Mouse (Mus musculus) c-Kit-positive CD71-positive TER-119-negative erythroid progenitor cells, embryonic 14.5 days (primary cell): ENCODE results near the gene Snx30.
A peak's percentile ranks its signal among the peaks of the same experiment; 100 is the strongest.
"Not testable (repeated sequence)": the region's sequence is repeated elsewhere in the genome, so short reads cannot be mapped to it uniquely, and the experiment has no call there.

Experiments
- DNase-seq: peaks from one replicate; pipeline ENCODE4 v3.0.0-alpha.2; 2013; ENCODE audit warnings: low read depth

The Snx30 gene

GRCm38 (mm10) chr4:59805181-59805967 lies at the start of gene Snx30:
Gene Snx30 (plus strand): TSS chr4:59805840.
- DNase-seq, result peak; percentile 84

GRCm38 (mm10) chr4:59756332-59757082 lies 49.1 kb upstream of the Snx30 start:
- DNase-seq, result no peak

- no peak for DNase-seq
These were observed 47.9 kb upstream of the Snx30 start for GRCm38 (mm10) chr4:59757452-59758435.

DNA sequence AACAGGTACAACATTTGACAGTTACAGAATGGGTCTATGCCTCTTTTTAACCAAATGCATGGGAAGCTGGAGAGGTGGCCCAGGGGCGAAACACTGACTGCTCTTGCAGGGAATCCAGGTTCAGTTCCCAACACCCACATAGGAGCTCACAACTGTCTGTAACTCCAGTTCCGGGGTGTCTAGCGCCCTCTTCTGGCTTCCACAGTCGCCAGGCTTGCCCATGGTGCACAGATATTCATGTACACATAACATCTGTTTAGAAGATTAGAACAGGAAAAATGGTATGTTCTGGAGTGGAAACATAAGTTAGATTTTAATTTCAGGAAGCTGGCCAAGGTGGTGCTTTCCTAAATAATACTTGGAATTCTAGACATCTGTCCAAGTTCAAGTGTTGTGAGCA lies 45.6 kb upstream of the Snx30 start:
- no peak for DNase-seq

DNA sequence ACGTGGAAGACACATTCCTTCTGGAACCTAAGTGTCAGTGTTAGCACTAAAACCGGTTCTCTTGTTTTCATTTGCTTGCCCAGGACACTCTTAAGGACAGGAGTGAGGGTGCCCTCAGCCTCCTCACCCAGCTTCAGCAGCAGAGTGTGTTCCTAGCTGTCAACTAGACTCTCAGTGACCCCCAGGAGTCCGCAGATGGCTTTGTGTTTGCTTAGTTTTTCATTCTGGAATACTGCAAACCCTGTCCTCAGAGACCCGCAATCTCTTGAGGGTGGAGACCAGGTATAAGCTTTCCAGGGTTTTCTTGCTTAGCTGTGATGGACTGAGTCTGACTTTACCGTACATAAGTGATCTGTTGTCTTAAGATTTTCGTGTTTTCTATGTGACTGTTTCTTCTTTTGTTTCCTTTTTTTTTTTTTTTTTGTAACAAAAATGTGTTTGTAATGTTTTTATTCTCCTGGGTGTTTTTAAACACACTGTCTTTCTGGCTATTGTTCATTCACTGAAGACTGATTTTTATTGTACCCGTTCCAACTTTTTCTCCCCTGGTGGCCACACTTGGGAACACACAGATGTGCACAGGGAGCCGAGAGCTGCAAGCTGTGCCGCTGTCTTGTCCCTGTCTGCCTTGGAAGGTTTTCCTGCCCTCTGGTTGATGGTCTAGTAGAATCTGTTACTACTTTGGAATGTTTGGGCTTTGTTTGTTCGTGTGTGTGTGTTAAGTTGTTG lies 44.8 kb upstream of the Snx30 start:
- DNase-seq, result no peak

DNA sequence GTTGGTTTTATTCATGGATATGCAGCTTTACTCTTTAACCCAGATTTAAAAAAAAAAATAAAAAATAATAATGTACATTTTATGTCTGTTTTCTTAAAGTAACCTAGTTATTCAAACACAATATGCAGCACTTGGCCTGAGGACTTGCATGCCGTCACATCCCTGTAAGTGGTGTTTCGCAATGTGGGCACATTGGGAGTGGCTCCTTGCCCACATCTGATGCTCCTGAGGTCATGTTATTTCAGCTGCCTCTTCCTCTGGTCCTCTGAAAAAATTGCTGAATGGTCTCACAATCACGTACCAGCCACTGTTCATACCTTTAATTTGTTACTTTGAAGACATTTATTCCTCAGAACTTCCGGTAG lies 44.3 kb upstream of the Snx30 start:
- DNase-seq, result no peak

GRCm38 (mm10) chr4:59764950-59765349 lies 40.7 kb upstream of the Snx30 start:
- no peak for DNase-seq

DNA sequence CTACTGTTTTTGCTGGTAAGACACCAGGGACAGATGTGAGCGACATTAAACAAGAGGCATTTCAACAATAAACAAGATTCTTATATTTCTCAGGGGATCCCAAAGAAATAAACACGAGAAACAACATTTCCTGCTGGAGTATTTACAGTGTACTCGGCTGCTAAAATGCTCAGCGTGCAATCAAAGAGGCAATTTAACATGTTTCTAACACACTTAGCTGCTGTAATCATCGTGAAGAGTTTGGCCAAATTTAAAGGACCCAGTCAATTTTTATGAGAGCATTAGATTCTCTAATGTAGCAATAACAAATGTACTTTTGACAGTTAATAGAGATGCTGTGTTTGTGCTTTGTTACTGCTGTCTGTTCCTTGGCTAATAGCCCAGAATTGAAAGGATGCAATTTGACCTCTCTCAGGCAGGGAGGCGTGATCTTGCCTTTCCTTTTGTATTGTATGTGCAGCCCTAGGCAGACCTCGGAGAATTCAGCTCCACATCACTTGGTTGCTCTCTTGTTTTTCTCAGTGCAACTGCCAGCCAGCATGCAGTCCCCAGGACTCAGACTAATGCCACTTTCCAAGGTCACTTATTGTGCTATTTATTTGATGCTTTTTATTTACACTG lies 40.1 kb upstream of the Snx30 start:
- DNase-seq, result no peak

DNA sequence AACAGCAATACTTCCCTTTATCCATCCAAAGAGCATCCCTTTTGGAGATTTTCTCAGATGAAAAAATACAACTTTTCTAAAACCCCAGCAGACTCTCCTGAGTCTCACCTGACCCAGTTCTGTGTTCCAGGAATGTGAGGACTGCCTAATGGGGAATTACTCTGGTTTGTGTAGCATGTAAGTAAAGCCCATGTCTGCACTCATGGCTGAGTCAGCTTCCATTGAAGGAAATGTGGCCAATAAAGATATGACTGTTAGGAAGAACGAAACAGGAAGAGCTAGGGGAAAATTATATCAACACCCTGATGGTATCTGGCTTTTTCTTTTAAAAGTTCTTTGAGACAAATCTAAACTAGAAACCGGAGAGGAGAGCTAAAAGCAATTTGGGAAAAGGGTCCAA lies 37.9 kb upstream of the Snx30 start:
- DNase-seq, result no peak

DNA sequence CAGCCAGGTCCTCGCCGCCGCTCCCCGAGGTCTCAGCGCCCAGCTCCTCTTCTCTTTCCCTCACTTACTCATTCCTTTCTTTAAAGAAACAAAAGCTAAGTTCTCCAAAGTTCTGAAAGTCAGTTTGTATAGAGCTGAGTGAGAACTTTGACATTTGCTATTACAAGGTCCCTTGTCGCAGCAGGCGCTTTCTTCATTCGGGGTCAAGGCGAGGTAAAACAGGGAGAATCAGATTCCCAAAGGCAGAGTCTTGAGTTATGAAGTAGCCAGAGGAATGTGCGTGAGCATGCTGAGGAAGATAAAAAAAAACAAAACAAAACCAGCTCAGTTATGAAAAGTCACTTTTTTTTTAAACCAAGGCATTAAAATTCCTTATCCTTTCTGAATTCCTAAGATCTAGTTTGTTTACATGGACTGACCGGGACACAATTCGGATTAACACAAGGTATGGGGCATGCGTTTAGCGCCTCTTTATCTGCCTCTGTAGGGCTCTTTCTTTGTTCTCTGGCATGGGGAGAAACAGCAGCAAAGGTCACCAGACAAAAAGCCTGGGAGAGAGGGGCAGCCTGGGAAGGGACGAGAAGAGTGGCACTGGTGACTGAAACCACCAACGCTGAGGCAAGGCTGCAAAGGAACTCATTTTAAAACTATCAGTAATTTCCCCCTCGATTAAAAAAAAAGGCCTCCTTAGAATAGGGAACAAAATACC lies 33.3 kb upstream of the Snx30 start:
- DNase-seq, result no peak

DNA sequence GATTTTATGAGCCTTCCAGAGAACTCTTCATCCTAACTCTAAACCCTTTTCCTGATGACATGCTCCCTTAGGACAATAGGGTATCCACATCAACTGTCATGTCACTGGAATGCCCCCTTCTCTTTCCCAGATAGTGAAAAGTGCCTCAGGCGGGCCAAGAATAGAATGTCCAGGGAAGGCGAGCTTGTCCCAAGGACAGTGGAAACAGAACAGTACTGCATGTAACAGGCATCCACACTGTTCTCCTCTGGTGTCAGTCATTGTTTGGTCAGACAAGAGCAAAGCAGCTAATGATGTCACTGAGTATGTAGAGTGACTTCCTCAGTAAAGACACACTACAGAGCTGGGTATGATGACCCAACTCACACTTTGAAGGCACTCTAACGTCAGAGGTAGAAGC lies 27.8 kb upstream of the Snx30 start:
- no peak for DNase-seq

- DNase-seq, result no peak
These were observed 25.1 kb upstream of the Snx30 start for GRCm38 (mm10) chr4:59780568-59780967.

- no peak for DNase-seq
These were observed 22.6 kb upstream of the Snx30 start for GRCm38 (mm10) chr4:59782853-59783684.

DNA sequence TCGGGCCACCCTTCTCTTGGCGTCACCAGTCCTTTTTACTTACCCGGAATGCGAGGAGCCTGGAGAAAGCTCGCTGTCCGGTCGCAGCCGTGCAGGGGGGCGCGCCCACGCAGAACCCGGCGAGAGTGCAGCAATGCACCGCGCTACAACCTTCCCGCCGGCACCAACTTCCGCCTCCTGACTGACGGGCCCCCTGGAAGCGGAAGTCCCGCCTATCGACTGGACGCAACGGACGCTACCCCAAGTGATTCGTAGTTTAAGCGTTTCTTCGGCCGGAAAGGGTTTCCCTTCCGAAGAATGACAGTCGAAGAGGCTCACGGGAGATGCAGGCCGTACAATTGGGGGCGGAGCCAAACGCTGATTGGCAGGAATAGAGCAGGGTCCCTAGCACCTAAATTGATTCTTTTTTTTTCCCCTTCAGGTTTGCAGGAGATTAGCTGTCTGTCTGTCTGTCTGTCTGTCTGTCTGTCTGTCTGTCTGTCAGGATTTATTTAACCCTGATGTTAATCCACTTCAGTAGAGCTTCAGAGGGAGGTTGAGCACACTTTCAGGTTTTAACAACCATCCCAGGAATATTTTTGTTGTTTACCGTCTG lies 21.9 kb upstream of the Snx30 start:
- DNase-seq, result peak; percentile 99

DNA sequence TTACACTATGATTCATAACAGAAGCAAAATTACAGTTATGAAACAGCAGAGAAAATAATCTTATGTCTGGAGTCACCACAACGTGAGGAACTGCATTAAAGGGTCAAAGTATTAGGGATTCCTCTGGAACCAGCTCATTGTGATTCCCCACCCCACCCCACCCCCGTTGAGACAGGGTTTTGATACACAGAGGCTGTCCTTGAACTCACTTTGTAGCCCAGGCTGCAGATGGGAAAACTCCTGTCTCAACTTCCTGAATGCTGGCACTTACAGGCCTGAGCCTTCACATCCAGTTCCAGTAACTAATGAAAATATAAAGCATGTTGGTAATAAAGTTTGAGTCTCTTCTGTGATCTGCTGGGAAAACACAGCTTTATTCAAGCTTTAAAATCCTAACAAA lies 20.2 kb upstream of the Snx30 start:
- no peak for DNase-seq

DNA sequence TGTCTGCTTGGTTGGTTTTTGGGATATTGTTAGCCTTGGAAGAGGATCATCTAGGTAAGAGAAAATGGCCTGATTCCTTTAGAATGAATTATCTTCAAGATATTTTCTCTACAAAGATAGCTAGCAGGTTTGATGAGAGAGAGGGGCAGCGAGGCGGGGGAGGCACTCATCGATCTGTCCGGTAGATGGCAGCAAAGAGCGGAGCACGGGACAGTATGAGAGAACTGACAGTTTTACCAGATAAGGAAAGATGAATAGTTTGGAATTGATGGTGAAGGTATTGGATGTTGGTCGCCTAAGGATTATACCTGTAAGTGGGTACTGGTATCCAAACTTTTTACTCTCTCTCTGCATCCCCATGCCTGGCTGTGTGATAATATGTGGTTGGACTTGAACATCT lies 19.0 kb upstream of the Snx30 start:
- DNase-seq, result peak; percentile 70

GRCm38 (mm10) chr4:59787126-59787525 lies 18.5 kb upstream of the Snx30 start:
- DNase-seq, result no peak

DNA sequence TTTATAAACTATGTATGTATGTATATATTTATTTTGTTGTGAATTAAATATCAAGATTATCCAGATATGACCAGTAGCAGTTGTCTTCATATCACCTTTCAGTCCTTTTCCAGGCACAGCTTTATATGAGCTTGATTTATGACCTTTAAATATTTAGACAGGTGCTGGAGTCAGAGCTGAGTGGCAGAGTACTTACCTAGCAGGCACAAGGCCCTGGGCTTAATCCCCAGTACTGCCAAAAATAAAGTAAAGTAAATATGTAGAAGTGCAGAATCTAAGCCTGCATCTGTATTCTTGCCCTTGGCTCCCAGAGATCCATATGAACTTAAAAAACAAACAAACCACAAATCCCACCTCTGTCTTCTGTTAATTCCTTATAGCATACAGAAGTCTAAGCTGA lies 16.6 kb upstream of the Snx30 start:
- DNase-seq, result no peak

DNA sequence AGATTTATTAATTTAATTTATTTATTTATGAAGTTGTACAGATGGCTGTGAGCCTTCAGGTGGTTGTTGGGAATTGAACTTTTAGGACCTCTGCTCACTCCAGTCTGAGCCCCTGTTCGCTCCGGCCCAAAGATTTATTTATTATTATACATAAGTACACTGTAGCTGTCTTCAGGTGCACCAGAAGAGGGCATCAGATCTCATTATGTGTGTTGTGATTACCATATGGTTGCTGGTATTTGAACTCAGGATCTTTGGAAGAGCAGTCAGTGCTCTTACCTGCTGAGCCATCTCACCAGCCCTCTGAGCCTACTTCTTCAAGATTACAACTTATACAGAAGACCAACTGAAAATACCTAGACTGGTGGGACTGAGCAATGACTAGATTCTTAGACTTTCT lies 12.0 kb upstream of the Snx30 start:
- not testable (repeated sequence) for DNase-seq
